Comparison of ENCODE assay signal across 12 mouse cellular contexts in the genomic region with DNA sequence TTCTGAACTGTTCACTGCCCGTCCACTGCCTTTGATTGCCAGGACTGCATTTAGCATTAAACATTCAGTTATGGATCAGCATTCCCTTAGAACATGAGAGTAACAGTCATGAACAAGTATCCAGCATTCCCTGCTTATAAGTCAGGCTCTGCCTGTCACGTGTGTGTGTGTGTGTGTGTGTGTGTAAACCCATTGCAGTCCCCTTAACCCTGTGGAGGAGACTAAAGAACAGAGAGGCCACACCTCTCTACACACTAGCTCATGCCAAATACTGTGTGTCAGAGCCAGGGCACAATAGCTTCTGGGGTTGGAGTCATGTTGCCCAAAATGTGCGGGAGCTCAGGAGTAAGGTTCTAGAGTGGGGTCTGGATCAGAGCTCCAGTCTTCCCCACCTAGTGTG. TPM values are rescaled to one million over a fixed set of nuclear protein-coding genes. Genes with fewer than 3 reads are reported as not detected.
DNase-seq lines count a peak whose midpoint lies in the region; ATAC-seq and TF ChIP-seq lines count a peak whose summit lies in the region.
"Had no signal": no experiment of that assay in that cellular context is flagged by ENCODE, and none has a peak within 500 bp of the region (broad histone marks: within the 10 kb centered on the region; RNA-seq: fewer than 3 reads in every experiment).

No protein-coding gene starts in this region.

- H3K36me3 ChIP-seq in liver, adult 2 months (ENCODE audit: control insufficient read depth, insufficient read depth, low read length): no peaks in the 10 kb centered on the region
- no peaks in the 10 kb centered on the region for H3K36me3 ChIP-seq in liver, embryonic 12.5 days
- peaks cover 3% of the 10 kb centered on the region; the same call in 1 of the 2 replicates for H3K36me3 ChIP-seq in neural tube, embryonic 13.5 days
- H3K36me3 ChIP-seq: G1E; heart, embryonic 15.5 days had no signal

- no peaks in the 10 kb centered on the region for H3K9me3 ChIP-seq in liver, embryonic 12.5 days (replicated peaks)
- H3K9me3 ChIP-seq in neural tube, embryonic 13.5 days: no peaks in the 10 kb centered on the region
- H3K9me3 ChIP-seq: G1E; heart, embryonic 15.5 days had no signal

- no peaks in the 10 kb centered on the region for H3K27me3 ChIP-seq in liver, adult 2 months (ENCODE audit: control insufficient read depth, insufficient read depth, low read length)
- H3K27me3 ChIP-seq in liver, embryonic 12.5 days (replicated peaks): no peaks in the 10 kb centered on the region; the same call in 1 of the 2 replicates
- no peaks in the 10 kb centered on the region for H3K27me3 ChIP-seq in neural tube, embryonic 13.5 days
- H3K27me3 ChIP-seq: heart, embryonic 15.5 days had no signal

- H3K4me3 ChIP-seq in liver, adult 2 months (ENCODE audit: insufficient read depth, low read depth, low read length): no peak overlapping the region
- no peak overlapping the region for H3K4me3 ChIP-seq in liver, embryonic 12.5 days
- H3K4me3 ChIP-seq in neural tube, embryonic 13.5 days: no peak overlapping the region
- H3K4me3 ChIP-seq: heart, embryonic 15.5 days had no signal

- TF ChIP-seq POLR2A in liver, adult 2 months (IDR thresholded peaks at IDR 0.05; ENCODE audit: extremely low read depth, insufficient read depth, low read length): no peak

- 14% methylated on average over 3 of the region's 3 CpGs for WGBS in liver, adult 2 months
- 58% methylated on average over 3 of the region's 3 CpGs for WGBS in liver, embryonic 12.5 days (ENCODE audit: insufficient replicate concordance)
- 53% methylated on average over 3 of the region's 3 CpGs for WGBS in neural tube, embryonic 13.5 days

- peaks cover 6% of the 10 kb centered on the region for H3K4me1 ChIP-seq in liver, adult 2 months (ENCODE audit: control insufficient read depth, insufficient read depth, low read length)
- H3K4me1 ChIP-seq in liver, embryonic 12.5 days: no peaks in the 10 kb centered on the region
- peaks cover 34% of the 10 kb centered on the region for H3K4me1 ChIP-seq in neural tube, embryonic 13.5 days (replicated peaks)
- H3K4me1 ChIP-seq: heart, embryonic 15.5 days had no signal

- no peaks in the 10 kb centered on the region for H3K79me2 ChIP-seq in liver, adult 2 months (ENCODE audit: control insufficient read depth, insufficient read depth, low read length)

- no peak overlapping the region for H3K9ac ChIP-seq in liver, adult 2 months (ENCODE audit: low read depth, low read length)
- H3K9ac ChIP-seq in liver, embryonic 12.5 days: no peak overlapping the region
- peak overlapping the region; percentile 13; the same call in 1 of the 2 replicates for H3K9ac ChIP-seq in neural tube, embryonic 13.5 days
- H3K9ac ChIP-seq: heart, embryonic 15.5 days had no signal

- ATAC-seq in liver, embryonic 12.5 days: no peak
- 0 out of 2 replicates have a peak, but pooled peaks have one; percentile 30 for ATAC-seq in neural tube, embryonic 13.5 days (ENCODE audit: low read depth)

- H3K27ac ChIP-seq in liver, adult 2 months (replicated peaks; ENCODE audit: insufficient read depth, low read depth, low read length): peak overlapping the region; percentile 19
- peak overlapping the region; percentile 60; the same call in 1 of the 2 replicates for H3K27ac ChIP-seq in liver, embryonic 12.5 days
- peak overlapping the region; percentile 18; the same call in 1 of the 2 replicates for H3K27ac ChIP-seq in neural tube, embryonic 13.5 days (replicated peaks)
- H3K27ac ChIP-seq: heart, embryonic 15.5 days; macrophage had no signal

- no peak overlapping the region for H3K4me2 ChIP-seq in liver, embryonic 12.5 days
- H3K4me2 ChIP-seq in neural tube, embryonic 13.5 days: 0 out of 2 replicates have a peak overlapping the region, but pooled peaks have one; percentile 11
- H3K4me2 ChIP-seq: heart, embryonic 15.5 days had no signal

- DNase-seq in cerebellum, adult 11-12 months: peak; percentile 63
- DNase-seq in cerebellum, adult 11 months: no peak
- no peak for DNase-seq in liver, adult 2 months (ENCODE audit: extremely low read depth, low read depth, low spot score)
- no peak for DNase-seq in liver
- DNase-seq in right cerebral cortex, adult 18-20 months: no peak
- DNase-seq in adrenal gland, adult 2 months: no peak
- DNase-seq: embryo, embryonic 11 days had no signal

- no peak for TF ChIP-seq CTCF in liver, adult 2 months (IDR thresholded peaks at IDR 0.05; ENCODE audit: low read depth, low read length)

RNA-seq across cellular contexts. Expression of a gene that starts 26.8 kb away (rescaled TPM):
- 0.07 and 0.09 TPM in 2 replicates for total RNA-seq in liver, adult 2 months (2014; rRNA removed)
- not detected in 2 replicates for polyA plus RNA-seq in liver, adult 2 months (2012; rRNA removed)
- 0.10 and 0.22 TPM in 2 replicates for polyA plus RNA-seq in liver, embryonic 12.5 days (2016; fragmentation: Nextera tagmentation; extraction: Ambion mirVana)
- 16.9 and 17.2 TPM in 2 replicates for polyA plus RNA-seq in neural tube, embryonic 13.5 days (2015; fragmentation: Nextera tagmentation; extraction: Ambion mirVana)
- under 1 TPM in 1 of 2 experiments, not detected in 1; 0.10 TPM for total RNA-seq in adrenal gland, adult 2 months (2021)
- polyA plus RNA-seq in adrenal gland, adult 2 months (2012; rRNA removed): 0.02 TPM in 2 replicates
- polyA plus RNA-seq: G1E, macrophage had no signal

Comparison
In these comparisons a context has a peak if more than half of its experiments do, and no peak if none do; other contexts are left out.
1. RNA of a gene that starts 26.8 kb away (polyA plus RNA-seq): 16.9 to 17.2 TPM in neural tube, embryonic 13.5 days; 0.10 to 0.22 TPM in liver, embryonic 12.5 days, 0.02 TPM in adrenal gland, adult 2 months and not detected in liver, adult 2 months; every median in the first group is over 10 times any median in the second.
2. Peak in every context shown above with its lines, with median percentiles within 50 percentile points of each other: H3K27ac ChIP-seq.